9 mouse cellular contexts compared by ENCODE assay signal in genomic region chr5:114090421-114091013, GRCm38 (mm10). TPM values are rescaled to one million over a fixed set of nuclear protein-coding genes. Genes with fewer than 3 reads are reported as not detected.
DNase-seq lines count a peak whose midpoint lies in the region; ATAC-seq and TF ChIP-seq lines count a peak whose summit lies in the region.
"Had no signal": no experiment of that assay in that cellular context is flagged by ENCODE, and none has a peak within 500 bp of the region (broad histone marks: within the 10 kb centered on the region; RNA-seq: fewer than 3 reads in every experiment).

No protein-coding gene starts in this region.

- H3K4me1 ChIP-seq in lung, embryonic 14.5 days (ENCODE audit: insufficient read depth), result no peaks in the 10 kb centered on the region
- H3K4me1 ChIP-seq in embryonic facial prominence, embryonic 13.5 days, result peaks cover 6% of the 10 kb centered on the region; the same call in 1 of the 2 replicates
- H3K4me1 ChIP-seq in hindbrain, embryonic 15.5 days (replicated peaks), result peaks cover 23% of the 10 kb centered on the region
- H3K4me1 ChIP-seq in neural tube, embryonic 13.5 days (replicated peaks), result peaks cover 24% of the 10 kb centered on the region
- no peaks in the 10 kb centered on the region for H3K4me1 ChIP-seq in lung, postnatal 0 days (ENCODE audit: insufficient read depth, low read depth, low read length)

- TF ChIP-seq EP300 in lung, postnatal 0 days (IDR thresholded peaks at IDR 0.05), result no peak

- H3K27ac ChIP-seq in lung, embryonic 14.5 days (ENCODE audit: low read depth), result no peak overlapping the region
- H3K27ac ChIP-seq in embryonic facial prominence, embryonic 13.5 days, result no peak overlapping the region
- H3K27ac ChIP-seq in hindbrain, embryonic 15.5 days (replicated peaks), result peak overlapping the region; percentile 92
- H3K27ac ChIP-seq in neural tube, embryonic 13.5 days (replicated peaks), result peak overlapping the region; percentile 97
- H3K27ac ChIP-seq in lung, postnatal 0 days (ENCODE audit: low read length), result no peak overlapping the region

- H3K4me3 ChIP-seq in lung, embryonic 14.5 days (ENCODE audit: low read depth, low read length), result 0 out of 2 replicates have a peak overlapping the region, but pooled peaks have one; percentile 10
- peak overlapping the region; percentile 33 for H3K4me3 ChIP-seq in embryonic facial prominence, embryonic 13.5 days
- H3K4me3 ChIP-seq in hindbrain, embryonic 15.5 days, result peak overlapping the region; percentile 67
- H3K4me3 ChIP-seq in neural tube, embryonic 13.5 days, result peak overlapping the region; percentile 71
- no peak overlapping the region for H3K4me3 ChIP-seq in lung, postnatal 0 days (ENCODE audit: low read depth, low read length)

- ATAC-seq in lung, embryonic 14.5 days (ENCODE audit: insufficient read depth), result no peak
- ATAC-seq in embryonic facial prominence, embryonic 13.5 days (ENCODE audit: insufficient number of reproducible peaks, insufficient read depth, low FRiP score, low TSS enrichment, low read depth), result no peak
- peak; percentile 44; the same call in 1 of the 2 replicates for ATAC-seq in hindbrain, embryonic 15.5 days (ENCODE audit: low FRiP score, low read depth)
- peak; percentile 37; the same call in 1 of the 2 replicates for ATAC-seq in neural tube, embryonic 13.5 days (ENCODE audit: low read depth)
- no peak for ATAC-seq in lung, postnatal 0 days
- no peak for ATAC-seq in megakaryocyte progenitor cell, adult 5-6 weeks (replicated peaks; ENCODE audit: poor library complexity)

- no peak overlapping the region for H3K4me2 ChIP-seq in lung, embryonic 14.5 days
- peak overlapping the region; percentile 62 for H3K4me2 ChIP-seq in embryonic facial prominence, embryonic 13.5 days
- peak overlapping the region; percentile 62 for H3K4me2 ChIP-seq in hindbrain, embryonic 15.5 days
- H3K4me2 ChIP-seq in neural tube, embryonic 13.5 days, result peak overlapping the region; percentile 64
- no peak overlapping the region for H3K4me2 ChIP-seq in lung, postnatal 0 days (replicated peaks; ENCODE audit: low read depth, low read length)

- no peak overlapping the region for H3K9ac ChIP-seq in lung, embryonic 14.5 days
- H3K9ac ChIP-seq in embryonic facial prominence, embryonic 13.5 days, result no peak overlapping the region
- peak overlapping the region; percentile 86 for H3K9ac ChIP-seq in hindbrain, embryonic 15.5 days
- H3K9ac ChIP-seq in neural tube, embryonic 13.5 days, result peak overlapping the region; percentile 93
- H3K9ac ChIP-seq in lung, postnatal 0 days (replicated peaks; ENCODE audit: low read depth), result no peak overlapping the region

- no peaks in the 10 kb centered on the region for H3K9me3 ChIP-seq in lung, embryonic 14.5 days (ENCODE audit: low read depth, low read length)
- H3K9me3 ChIP-seq in embryonic facial prominence, embryonic 13.5 days, result no peaks in the 10 kb centered on the region
- H3K9me3 ChIP-seq in hindbrain, embryonic 15.5 days, result no peaks in the 10 kb centered on the region
- no peaks in the 10 kb centered on the region for H3K9me3 ChIP-seq in neural tube, embryonic 13.5 days
- H3K9me3 ChIP-seq in lung, postnatal 0 days (ENCODE audit: low read length), result no peaks in the 10 kb centered on the region

- peaks cover 7% of the 10 kb centered on the region; the same call in 1 of the 2 replicates for H3K27me3 ChIP-seq in lung, embryonic 14.5 days (ENCODE audit: insufficient read depth, low read length)
- H3K27me3 ChIP-seq in embryonic facial prominence, embryonic 13.5 days, result no peaks in the 10 kb centered on the region
- H3K27me3 ChIP-seq in hindbrain, embryonic 15.5 days, result no peaks in the 10 kb centered on the region
- no peaks in the 10 kb centered on the region for H3K27me3 ChIP-seq in neural tube, embryonic 13.5 days
- 0 out of 2 replicates have a peak, but pooled peaks cover 5% of the 10 kb centered on the region for H3K27me3 ChIP-seq in lung, postnatal 0 days (replicated peaks; ENCODE audit: insufficient read depth, low read length)

- no peak for DNase-seq in lung, embryonic 14.5 days
- DNase-seq in lung, postnatal 4 days, result no peak
- DNase-seq in urinary bladder, postnatal 14 days (ENCODE audit: low spot score), result no peak
- no peak for DNase-seq in lung, postnatal 0 days (ENCODE audit: low spot score)

- TF ChIP-seq CTCF in lung, embryonic 14.5 days (IDR thresholded peaks at IDR 0.05; ENCODE audit: low read depth), result no peak
- no peak for TF ChIP-seq CTCF in lung, postnatal 0 days (IDR thresholded peaks at IDR 0.05)

- no peaks in the 10 kb centered on the region for H3K36me3 ChIP-seq in lung, embryonic 14.5 days (ENCODE audit: insufficient read depth)
- no peaks in the 10 kb centered on the region for H3K36me3 ChIP-seq in embryonic facial prominence, embryonic 13.5 days
- H3K36me3 ChIP-seq in hindbrain, embryonic 15.5 days, result no peaks in the 10 kb centered on the region
- no peaks in the 10 kb centered on the region for H3K36me3 ChIP-seq in neural tube, embryonic 13.5 days
- no peaks in the 10 kb centered on the region for H3K36me3 ChIP-seq in lung, postnatal 0 days (ENCODE audit: insufficient read depth, low read length)

- WGBS in lung, embryonic 14.5 days, result 25% methylated on average over 7 of the region's 7 CpGs
- WGBS in embryonic facial prominence, embryonic 13.5 days, result 15% methylated on average over 7 of the region's 7 CpGs
- WGBS in hindbrain, embryonic 15.5 days, result 8% methylated on average over 7 of the region's 7 CpGs
- WGBS in neural tube, embryonic 13.5 days, result 14% methylated on average over 7 of the region's 7 CpGs
- WGBS in lung, postnatal 0 days, result 31% methylated on average over 7 of the region's 7 CpGs

RNA-seq across cellular contexts. Expression of gene Svop, which starts 0.9 kb away (rescaled TPM):
- polyA plus RNA-seq in lung, embryonic 14.5 days (2014; fragmentation: Nextera tagmentation; extraction: Ambion mirVana), result 0.11 and 0.22 TPM in 2 replicates
- 0.86 and 1.1 TPM in 2 replicates for polyA plus RNA-seq in embryonic facial prominence, embryonic 13.5 days (2015; fragmentation: Nextera tagmentation; extraction: Ambion mirVana)
- 85.9 and 93.9 TPM in 2 replicates for polyA plus RNA-seq in hindbrain, embryonic 15.5 days (2015; fragmentation: Nextera tagmentation; extraction: Ambion mirVana)
- polyA plus RNA-seq in neural tube, embryonic 13.5 days (2015; fragmentation: Nextera tagmentation; extraction: Ambion mirVana), result 71.9 and 79.6 TPM in 2 replicates
- not detected in 2 replicates for polyA plus RNA-seq in lung, postnatal 0 days (2015; fragmentation: Nextera tagmentation; extraction: Ambion mirVana)
- total RNA-seq in megakaryocyte progenitor cell, adult 5-6 weeks (2015), result not detected in 2 replicates
- total RNA-seq in megakaryocyte progenitor cell, adult 5-6 weeks (2017), result not detected in 2 replicates
- total RNA-seq: gastrocnemius, postnatal 14 days had no signal

RNA-seq across cellular contexts. Expression of gene Usp30, which starts 25.3 kb away (rescaled TPM):
- 10.7 and 10.8 TPM in 2 replicates for polyA plus RNA-seq in lung, embryonic 14.5 days (2014; fragmentation: Nextera tagmentation; extraction: Ambion mirVana)
- polyA plus RNA-seq in embryonic facial prominence, embryonic 13.5 days (2015; fragmentation: Nextera tagmentation; extraction: Ambion mirVana), result 13.0 and 16.4 TPM in 2 replicates
- 17.0 and 18.5 TPM in 2 replicates for polyA plus RNA-seq in hindbrain, embryonic 15.5 days (2015; fragmentation: Nextera tagmentation; extraction: Ambion mirVana)
- polyA plus RNA-seq in neural tube, embryonic 13.5 days (2015; fragmentation: Nextera tagmentation; extraction: Ambion mirVana), result 15.3 and 16.4 TPM in 2 replicates
- 8.3 and 8.7 TPM in 2 replicates for polyA plus RNA-seq in lung, postnatal 0 days (2015; fragmentation: Nextera tagmentation; extraction: Ambion mirVana)
- 4.4 and 7.7 TPM in 2 replicates for total RNA-seq in megakaryocyte progenitor cell, adult 5-6 weeks (2015)
- 5.0 and 8.6 TPM in 2 replicates for total RNA-seq in megakaryocyte progenitor cell, adult 5-6 weeks (2017)

RNA-seq across cellular contexts. Expression of gene Alkbh2, which starts 37.5 kb away (rescaled TPM):
- polyA plus RNA-seq in lung, embryonic 14.5 days (2014; fragmentation: Nextera tagmentation; extraction: Ambion mirVana), result 8.9 and 11.3 TPM in 2 replicates
- 11.7 and 11.8 TPM in 2 replicates for polyA plus RNA-seq in embryonic facial prominence, embryonic 13.5 days (2015; fragmentation: Nextera tagmentation; extraction: Ambion mirVana)
- 6.4 and 7.4 TPM in 2 replicates for polyA plus RNA-seq in hindbrain, embryonic 15.5 days (2015; fragmentation: Nextera tagmentation; extraction: Ambion mirVana)
- 7.3 and 9.7 TPM in 2 replicates for polyA plus RNA-seq in neural tube, embryonic 13.5 days (2015; fragmentation: Nextera tagmentation; extraction: Ambion mirVana)
- 4.1 and 4.3 TPM in 2 replicates for polyA plus RNA-seq in lung, postnatal 0 days (2015; fragmentation: Nextera tagmentation; extraction: Ambion mirVana)
- 6.0 and 7.0 TPM in 2 replicates for total RNA-seq in megakaryocyte progenitor cell, adult 5-6 weeks (2015)
- total RNA-seq in megakaryocyte progenitor cell, adult 5-6 weeks (2017), result 5.7 and 5.9 TPM in 2 replicates

RNA-seq across cellular contexts. Expression of gene Ung, which starts 39.7 kb away (rescaled TPM):
- 44.0 and 44.2 TPM in 2 replicates for polyA plus RNA-seq in lung, embryonic 14.5 days (2014; fragmentation: Nextera tagmentation; extraction: Ambion mirVana)
- 43.6 and 48.2 TPM in 2 replicates for polyA plus RNA-seq in embryonic facial prominence, embryonic 13.5 days (2015; fragmentation: Nextera tagmentation; extraction: Ambion mirVana)
- 12.8 and 13.5 TPM in 2 replicates for polyA plus RNA-seq in hindbrain, embryonic 15.5 days (2015; fragmentation: Nextera tagmentation; extraction: Ambion mirVana)
- polyA plus RNA-seq in neural tube, embryonic 13.5 days (2015; fragmentation: Nextera tagmentation; extraction: Ambion mirVana), result 9.0 and 9.6 TPM in 2 replicates
- 4.5 and 5.5 TPM in 2 replicates for polyA plus RNA-seq in lung, postnatal 0 days (2015; fragmentation: Nextera tagmentation; extraction: Ambion mirVana)
- 9.9 and 10.8 TPM in 2 replicates for total RNA-seq in megakaryocyte progenitor cell, adult 5-6 weeks (2015)
- 20.6 and 25.2 TPM in 2 replicates for total RNA-seq in megakaryocyte progenitor cell, adult 5-6 weeks (2017)

RNA-seq across cellular contexts. Expression of gene Acacb, which starts 55.8 kb away (rescaled TPM):
- 1.7 and 2.3 TPM in 2 replicates for polyA plus RNA-seq in lung, embryonic 14.5 days (2014; fragmentation: Nextera tagmentation; extraction: Ambion mirVana)
- 2.7 and 3.6 TPM in 2 replicates for polyA plus RNA-seq in embryonic facial prominence, embryonic 13.5 days (2015; fragmentation: Nextera tagmentation; extraction: Ambion mirVana)
- 4.4 TPM in 2 replicates for polyA plus RNA-seq in hindbrain, embryonic 15.5 days (2015; fragmentation: Nextera tagmentation; extraction: Ambion mirVana)
- polyA plus RNA-seq in neural tube, embryonic 13.5 days (2015; fragmentation: Nextera tagmentation; extraction: Ambion mirVana), result 3.1 and 3.3 TPM in 2 replicates
- 0.54 and 1.3 TPM in 2 replicates for polyA plus RNA-seq in lung, postnatal 0 days (2015; fragmentation: Nextera tagmentation; extraction: Ambion mirVana)
- 0.24 and 0.30 TPM in 2 replicates for total RNA-seq in megakaryocyte progenitor cell, adult 5-6 weeks (2015)
- 0.08 and 0.37 TPM in 2 replicates for total RNA-seq in megakaryocyte progenitor cell, adult 5-6 weeks (2017)

Comparison
In these comparisons a context has a peak if more than half of its experiments do, and no peak if none do; other contexts are left out.
1. ATAC-seq: peak in hindbrain, embryonic 15.5 days (single experiment) and neural tube, embryonic 13.5 days (single experiment); none in lung, embryonic 14.5 days (single experiment), embryonic facial prominence, embryonic 13.5 days (single experiment), lung, postnatal 0 days (single experiment) and megakaryocyte progenitor cell, adult 5-6 weeks (single experiment).
2. H3K27ac ChIP-seq: peak in hindbrain, embryonic 15.5 days (single experiment) and neural tube, embryonic 13.5 days (single experiment); none in lung, embryonic 14.5 days (single experiment), embryonic facial prominence, embryonic 13.5 days (single experiment) and lung, postnatal 0 days (single experiment).
3. H3K4me2 ChIP-seq: peak in embryonic facial prominence, embryonic 13.5 days (single experiment), hindbrain, embryonic 15.5 days (single experiment) and neural tube, embryonic 13.5 days (single experiment); none in lung, embryonic 14.5 days (single experiment) and lung, postnatal 0 days (single experiment).
4. H3K9ac ChIP-seq: peak in hindbrain, embryonic 15.5 days (single experiment) and neural tube, embryonic 13.5 days (single experiment); none in lung, embryonic 14.5 days (single experiment), embryonic facial prominence, embryonic 13.5 days (single experiment) and lung, postnatal 0 days (single experiment).
5. RNA of gene Svop, which starts 0.9 kb away (polyA plus RNA-seq): 85.9 to 93.9 TPM in hindbrain, embryonic 15.5 days and 71.9 to 79.6 TPM in neural tube, embryonic 13.5 days; 0.86 to 1.1 TPM in embryonic facial prominence, embryonic 13.5 days, 0.11 to 0.22 TPM in lung, embryonic 14.5 days and not detected in lung, postnatal 0 days; every median in the first group is over 10 times any median in the second.